Mouse (Mus musculus): ENCODE results near the gene Pdlim7. TPM values are rescaled to one million over a fixed set of nuclear protein-coding genes. Genes with fewer than 3 reads are reported as not detected.

Pdlim7 gene
- polyA plus RNA-seq, 2 experiments: 11.5 to 15.3 TPM

- Histone ChIP-seq H3K36me3 (replicated peaks; ENCODE audit: control insufficient read depth, insufficient read depth, low read depth) (no peaks in the 10 kb centered on the region; the same call in 1 of the 2 replicates), H3K27ac (no peak overlapping the region), H3K4me1 (replicated peaks; ENCODE audit: control insufficient read depth in 2 of 2, insufficient read depth in 2 of 2, low read length in 1 of 2) (peaks cover 14 to 23% of the 10 kb centered on the region in 2 experiments), H3K9ac (replicated peaks) (peak overlapping the region; percentile 66), H3K9me3 (ENCODE audit: control insufficient read depth, low read length) (no peaks in the 10 kb centered on the region), H3K4me2 (ENCODE audit: low read depth) (peak overlapping the region; percentile 93), H3K4me3 (ENCODE audit: insufficient read depth in 1 of 2, low read depth in 2 of 2, low read length in 2 of 2) (peak overlapping the region; percentile 59 to 81), H3K27me3 (ENCODE audit: control insufficient read depth, insufficient read depth, low read length) (no peaks in the 10 kb centered on the region; the same call in 1 of the 2 replicates)
- 8% methylated on average over 25 of the region's 25 CpGs for WGBS (ENCODE audit: insufficient replicate concordance)
- TF ChIP-seq EP300 (IDR thresholded peaks at IDR 0.05; ENCODE audit: low read depth) (no peak), CTCF (IDR thresholded peaks at IDR 0.05; ENCODE audit: low read depth) (no peak)
- peak; percentile 32; the same call in 1 of the 2 replicates for ATAC-seq (ENCODE audit: insufficient read depth)
- DNase-seq (ENCODE audit: low read depth in 3 of 3, low spot score in 3 of 3): no peak
Observed at GRCm38 (mm10) chr13:55512379-55513031, 971 bp downstream of the Pdlim7 start.

GRCm38 (mm10) chr13:55511492-55511861 is 2.0 kb downstream of the Pdlim7 start:
- Histone ChIP-seq H3K4me1 (replicated peaks; ENCODE audit: control insufficient read depth in 2 of 2, insufficient read depth in 2 of 2, low read length in 1 of 2) (peaks cover 14 to 23% of the 10 kb centered on the region in 2 experiments), H3K36me3 (replicated peaks; ENCODE audit: control insufficient read depth, insufficient read depth, low read depth) (no peaks in the 10 kb centered on the region; the same call in 1 of the 2 replicates), H3K4me2 (ENCODE audit: low read depth) (peak overlapping the region; percentile 93), H3K9ac (replicated peaks) (peak overlapping the region; percentile 47), H3K27ac (peak overlapping the region; percentile 36), H3K27me3 (ENCODE audit: control insufficient read depth, insufficient read depth, low read length) (no peaks in the 10 kb centered on the region; the same call in 1 of the 2 replicates), H3K9me3 (ENCODE audit: control insufficient read depth, low read length) (no peaks in the 10 kb centered on the region), H3K4me3 (ENCODE audit: insufficient read depth in 1 of 2, low read depth in 2 of 2, low read length in 2 of 2) (no peak overlapping the region)
- DNase-seq (ENCODE audit: low read depth in 3 of 3, low spot score in 3 of 3): no peak
- ATAC-seq (ENCODE audit: insufficient read depth): peak; percentile 27; the same call in 1 of the 2 replicates
- 27% methylated on average over 5 of the region's 5 CpGs for WGBS (ENCODE audit: insufficient replicate concordance)
- TF ChIP-seq CTCF (IDR thresholded peaks at IDR 0.05; ENCODE audit: low read depth): no peak
- no peak for TF ChIP-seq EP300 (IDR thresholded peaks at IDR 0.05; ENCODE audit: low read depth)

- DNase-seq (ENCODE audit: low read depth in 3 of 3, low spot score in 3 of 3) (no peak), ATAC-seq (ENCODE audit: insufficient read depth) (peak; percentile 50)
- Histone ChIP-seq H3K9ac (replicated peaks) (peak overlapping the region; percentile 47), H3K36me3 (replicated peaks; ENCODE audit: control insufficient read depth, insufficient read depth, low read depth) (no peaks in the 10 kb centered on the region; the same call in 1 of the 2 replicates), H3K4me3 (ENCODE audit: insufficient read depth in 1 of 2, low read depth in 2 of 2, low read length in 2 of 2) (no peak overlapping the region), H3K4me2 (ENCODE audit: low read depth) (peak overlapping the region; percentile 93), H3K4me1 (replicated peaks; ENCODE audit: control insufficient read depth in 2 of 2, insufficient read depth in 2 of 2, low read length in 1 of 2) (peaks cover 14 to 23% of the 10 kb centered on the region in 2 experiments), H3K9me3 (ENCODE audit: control insufficient read depth, low read length) (no peaks in the 10 kb centered on the region), H3K27me3 (ENCODE audit: control insufficient read depth, insufficient read depth, low read length) (no peaks in the 10 kb centered on the region; the same call in 1 of the 2 replicates), H3K27ac (peak overlapping the region; percentile 36)
- WGBS (ENCODE audit: insufficient replicate concordance): 5% methylated on average over 6 of the region's 6 CpGs
- TF ChIP-seq EP300 (IDR thresholded peaks at IDR 0.05; ENCODE audit: low read depth) (no peak), CTCF (IDR thresholded peaks at IDR 0.05; ENCODE audit: low read depth) (peak; percentile 42)
Observed at GRCm38 (mm10) chr13:55510668-55511491, 2.6 kb downstream of the Pdlim7 start.

GRCm38 (mm10) chr13:55510332-55510667 is 3.2 kb downstream of the Pdlim7 start:
- Histone ChIP-seq H3K36me3 (replicated peaks; ENCODE audit: control insufficient read depth, insufficient read depth, low read depth) (no peaks in the 10 kb centered on the region; the same call in 1 of the 2 replicates), H3K4me2 (ENCODE audit: low read depth) (no peak overlapping the region), H3K4me3 (ENCODE audit: insufficient read depth in 1 of 2, low read depth in 2 of 2, low read length in 2 of 2) (no peak overlapping the region)

GRCm38 (mm10) chr13:55508531-55508930 is 4.9 kb downstream of the Pdlim7 start:
- no peaks in the 10 kb centered on the region for H3K9me3 ChIP-seq (ENCODE audit: control insufficient read depth, low read length)
- 88% methylated on average over 10 of the region's 10 CpGs for WGBS (ENCODE audit: insufficient replicate concordance)
- H3K36me3 ChIP-seq (replicated peaks; ENCODE audit: control insufficient read depth, insufficient read depth, low read depth): no peaks in the 10 kb centered on the region; the same call in 1 of the 2 replicates
- no peak overlapping the region for H3K9ac ChIP-seq (replicated peaks)
- DNase-seq (ENCODE audit: low read depth in 3 of 3, low spot score in 3 of 3) (no peak), ATAC-seq (ENCODE audit: insufficient read depth) (no peak)
- no peak overlapping the region for H3K4me3 ChIP-seq (ENCODE audit: insufficient read depth in 1 of 2, low read depth in 2 of 2, low read length in 2 of 2)
- H3K4me1 ChIP-seq (replicated peaks; ENCODE audit: control insufficient read depth in 2 of 2, insufficient read depth in 2 of 2, low read length in 1 of 2): peaks cover 14 to 23% of the 10 kb centered on the region in 2 experiments
- TF ChIP-seq CTCF (IDR thresholded peaks at IDR 0.05; ENCODE audit: low read depth) (no peak), EP300 (IDR thresholded peaks at IDR 0.05; ENCODE audit: low read depth) (no peak)
- no peak overlapping the region for H3K27ac ChIP-seq
- no peak overlapping the region for H3K4me2 ChIP-seq (ENCODE audit: low read depth)
- no peaks in the 10 kb centered on the region for H3K27me3 ChIP-seq (ENCODE audit: control insufficient read depth, insufficient read depth, low read length)

More at GRCm38 (mm10) chr13:55510332-55510667, 3.2 kb downstream of the Pdlim7 start:
- ATAC-seq (ENCODE audit: insufficient read depth): no peak
- H3K9ac ChIP-seq (replicated peaks): no peak overlapping the region
- DNase-seq (ENCODE audit: low read depth in 3 of 3, low spot score in 3 of 3): no peak
- no peaks in the 10 kb centered on the region; the same call in 1 of the 2 replicates for H3K27me3 ChIP-seq (ENCODE audit: control insufficient read depth, insufficient read depth, low read length)
- H3K4me1 ChIP-seq (replicated peaks; ENCODE audit: control insufficient read depth in 2 of 2, insufficient read depth in 2 of 2, low read length in 1 of 2): peaks cover 14 to 23% of the 10 kb centered on the region in 2 experiments
- 21% methylated on average over 3 of the region's 3 CpGs for WGBS (ENCODE audit: insufficient replicate concordance)
- TF ChIP-seq EP300 (IDR thresholded peaks at IDR 0.05; ENCODE audit: low read depth) (no peak), CTCF (IDR thresholded peaks at IDR 0.05; ENCODE audit: low read depth) (no peak)
- H3K9me3 ChIP-seq (ENCODE audit: control insufficient read depth, low read length): no peaks in the 10 kb centered on the region
- no peak overlapping the region for H3K27ac ChIP-seq

Data from liver, embryonic 14.5 days (tissue).